Comparison of ENCODE assay signal across 23 mouse cellular contexts in the genomic region with DNA sequence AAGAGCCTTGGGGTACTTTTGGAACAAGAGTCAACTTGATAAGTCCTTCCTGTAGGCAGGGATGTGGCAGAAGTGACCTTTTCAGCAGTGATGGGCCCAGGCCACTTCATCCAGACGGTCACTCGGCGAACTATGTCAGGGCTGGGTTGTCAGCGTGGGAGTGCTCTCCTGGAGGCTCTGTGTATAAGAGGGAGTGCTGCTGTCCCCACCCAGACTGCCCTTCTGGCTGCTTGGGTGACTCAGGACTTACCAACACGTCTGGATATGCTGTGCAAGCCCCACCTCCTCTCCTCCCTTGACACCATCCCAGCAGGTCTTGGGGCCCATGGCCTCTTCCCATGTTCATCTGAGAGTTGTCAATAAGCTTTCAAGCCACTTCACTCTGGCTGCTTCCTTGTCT. TPM values are rescaled to one million over a fixed set of nuclear protein-coding genes. Genes with fewer than 3 reads are reported as not detected.
DNase-seq lines count a peak whose midpoint lies in the region; ATAC-seq and TF ChIP-seq lines count a peak whose summit lies in the region.
"Had no signal": no experiment of that assay in that cellular context is flagged by ENCODE, and none has a peak within 500 bp of the region (broad histone marks: within the 10 kb centered on the region; RNA-seq: fewer than 3 reads in every experiment).

No protein-coding gene starts in this region.

- DNase-seq in heart, postnatal 10 days: peak; percentile 32 to 43
- DNase-seq in lung, postnatal 0 days (ENCODE audit: low spot score): no peak
- no peak for DNase-seq in lung, adult 2 months
- DNase-seq in adrenal gland, adult 8-10 months: no peak
- no peak for DNase-seq in layer of hippocampus, adult 11-12 months (ENCODE audit: low spot score)
- DNase-seq: adrenal gland, postnatal 25 days; cerebellum, adult 11 months; cerebellum, postnatal 10 days; forebrain, postnatal 0 days; heart, postnatal 14 days; kidney, postnatal 36 days; lung, adult 18-20 months; lung, postnatal 4 days; right cerebral cortex, adult 18-20 months; thymus, postnatal 25 days had no signal

- no peak for TF ChIP-seq EP300 in lung, postnatal 0 days (IDR thresholded peaks at IDR 0.05)

- WGBS in heart, embryonic 11.5 days (ENCODE audit: insufficient replicate concordance): 48% methylated on average over 5 of the region's 5 CpGs
- WGBS in lung, postnatal 0 days: 43% methylated on average over 5 of the region's 5 CpGs
- WGBS in lung, adult 2 months: 35% methylated on average over 5 of the region's 5 CpGs
- 71% methylated on average over 5 of the region's 5 CpGs for WGBS in liver, embryonic 15.5 days (ENCODE audit: insufficient replicate concordance)

- no peak overlapping the region for H3K9ac ChIP-seq in heart, embryonic 11.5 days (ENCODE audit: low read depth, low read length)
- H3K9ac ChIP-seq in lung, postnatal 0 days (replicated peaks; ENCODE audit: low read depth): no peak overlapping the region
- no peak overlapping the region for H3K9ac ChIP-seq in liver, embryonic 15.5 days
- H3K9ac ChIP-seq: embryonic facial prominence, embryonic 13.5 days; forebrain, postnatal 0 days; hindbrain, embryonic 15.5 days; intestine, embryonic 15.5 days; limb, embryonic 12.5 days; neural tube, embryonic 12.5 days had no signal

- no peak overlapping the region for H3K27ac ChIP-seq in heart, embryonic 11.5 days (ENCODE audit: low read depth, low read length)
- no peak overlapping the region for H3K27ac ChIP-seq in lung, postnatal 0 days (ENCODE audit: low read length)
- peak overlapping the region; percentile 51; the same call in 1 of the 2 replicates for H3K27ac ChIP-seq in liver, embryonic 15.5 days (replicated peaks)
- H3K27ac ChIP-seq: embryonic facial prominence, embryonic 13.5 days; hindbrain, embryonic 15.5 days; intestine, embryonic 15.5 days; limb, embryonic 12.5 days; neural tube, embryonic 12.5 days had no signal

- 0 out of 2 replicates have a peak, but pooled peaks cover 3% of the 10 kb centered on the region for H3K9me3 ChIP-seq in heart, embryonic 11.5 days (replicated peaks; ENCODE audit: control insufficient read depth, low read length)
- no peaks in the 10 kb centered on the region for H3K9me3 ChIP-seq in lung, postnatal 0 days (ENCODE audit: low read length)
- 0 out of 2 replicates have a peak, but pooled peaks cover 3% of the 10 kb centered on the region for H3K9me3 ChIP-seq in liver, embryonic 15.5 days (replicated peaks)
- H3K9me3 ChIP-seq: hindbrain, embryonic 15.5 days; intestine, embryonic 15.5 days; neural tube, embryonic 12.5 days had no signal

- no peaks in the 10 kb centered on the region for H3K79me3 ChIP-seq in C2C12 (ENCODE audit: low read depth)

- no peak for ATAC-seq in heart, embryonic 11.5 days (replicated peaks; ENCODE audit: insufficient number of reproducible peaks, low FRiP score, low TSS enrichment)
- peak; percentile 65 for ATAC-seq in lung, postnatal 0 days
- ATAC-seq in liver, embryonic 15.5 days (ENCODE audit: insufficient read depth): peak; percentile 5; the same call in 1 of the 2 replicates
- ATAC-seq: forebrain, postnatal 0 days; intestine, embryonic 15.5 days had no signal

- peaks cover 15% of the 10 kb centered on the region for H3K4me1 ChIP-seq in heart, embryonic 11.5 days (ENCODE audit: control insufficient read depth, insufficient read depth, low read length)
- no peaks in the 10 kb centered on the region; the same call in 1 of the 2 replicates for H3K4me1 ChIP-seq in lung, postnatal 0 days (ENCODE audit: insufficient read depth, low read depth, low read length)
- 0 out of 2 replicates have a peak, but pooled peaks cover 2% of the 10 kb centered on the region for H3K4me1 ChIP-seq in lung, adult 2 months (ENCODE audit: control insufficient read depth, insufficient read depth, low read length)
- H3K4me1 ChIP-seq in liver, embryonic 15.5 days (replicated peaks): peaks cover 31% of the 10 kb centered on the region
- H3K4me1 ChIP-seq: intestine, embryonic 15.5 days had no signal

- H3K36me3 ChIP-seq in heart, embryonic 11.5 days (ENCODE audit: control insufficient read depth, insufficient read depth, low read length): peaks cover 6% of the 10 kb centered on the region; the same call in 1 of the 2 replicates
- peaks cover 5% of the 10 kb centered on the region; the same call in 1 of the 2 replicates for H3K36me3 ChIP-seq in lung, postnatal 0 days (ENCODE audit: insufficient read depth, low read length)
- H3K36me3 ChIP-seq in C2C12 (ENCODE audit: control insufficient read depth, insufficient read depth): peaks cover 4% of the 10 kb centered on the region
- H3K36me3 ChIP-seq in liver, embryonic 15.5 days (replicated peaks): peaks cover 59% of the 10 kb centered on the region

- H3K4me2 ChIP-seq in heart, embryonic 11.5 days: no peak overlapping the region
- H3K4me2 ChIP-seq in lung, postnatal 0 days (replicated peaks; ENCODE audit: low read depth, low read length): no peak overlapping the region
- H3K4me2 ChIP-seq in liver, embryonic 15.5 days: no peak overlapping the region
- H3K4me2 ChIP-seq: embryonic facial prominence, embryonic 13.5 days; hindbrain, embryonic 15.5 days; intestine, embryonic 15.5 days; limb, embryonic 12.5 days; neural tube, embryonic 12.5 days had no signal

- no peak for TF ChIP-seq POLR2A in lung, adult 2 months (IDR thresholded peaks at IDR 0.05; ENCODE audit: borderline replicate concordance, extremely low read depth, low read depth, low read length)

- no peaks in the 10 kb centered on the region for H3K27me3 ChIP-seq in heart, embryonic 11.5 days (ENCODE audit: control insufficient read depth, insufficient read depth, low read length)
- H3K27me3 ChIP-seq in lung, postnatal 0 days (replicated peaks; ENCODE audit: insufficient read depth, low read length): no peaks in the 10 kb centered on the region
- no peaks in the 10 kb centered on the region for H3K27me3 ChIP-seq in C2C12 (ENCODE audit: control insufficient read depth, insufficient read depth, insufficient read length)
- no peaks in the 10 kb centered on the region for H3K27me3 ChIP-seq in liver, embryonic 15.5 days
- H3K27me3 ChIP-seq: embryonic facial prominence, embryonic 13.5 days; hindbrain, embryonic 15.5 days; intestine, embryonic 15.5 days; limb, embryonic 12.5 days; neural tube, embryonic 12.5 days had no signal

- TF ChIP-seq CTCF in lung, postnatal 0 days (IDR thresholded peaks at IDR 0.05): no peak
- no peak for TF ChIP-seq CTCF in lung, adult 2 months (IDR thresholded peaks at IDR 0.05; ENCODE audit: insufficient read depth, low read length)
- TF ChIP-seq CTCF in C2C12 (IDR thresholded peaks at IDR 0.05; ENCODE audit: control insufficient read depth, insufficient read depth, insufficient read length): no peak

- H3K4me3 ChIP-seq in heart, embryonic 11.5 days (ENCODE audit: low read depth, low read length): no peak overlapping the region
- H3K4me3 ChIP-seq in lung, postnatal 0 days (ENCODE audit: low read depth, low read length): no peak overlapping the region
- H3K4me3 ChIP-seq in lung, adult 2 months (replicated peaks; ENCODE audit: extremely low read depth, low read depth, low read length): no peak overlapping the region
- H3K4me3 ChIP-seq in C2C12 (ENCODE audit: insufficient read depth, poor library complexity, severe bottlenecking): no peak overlapping the region
- no peak overlapping the region for H3K4me3 ChIP-seq in liver, embryonic 15.5 days (replicated peaks)
- H3K4me3 ChIP-seq: embryonic facial prominence, embryonic 13.5 days; hindbrain, embryonic 15.5 days; intestine, embryonic 15.5 days; limb, embryonic 12.5 days; neural tube, embryonic 12.5 days had no signal

- no peak overlapping the region for H3ac ChIP-seq in C2C12 (ENCODE audit: control insufficient read depth, insufficient read length, low read depth)

- H3K79me2 ChIP-seq in C2C12 (ENCODE audit: control insufficient read depth, insufficient read depth): peaks cover 2% of the 10 kb centered on the region

- intact Hi-C loops in heart, postnatal 10 days (cut with DNase I): loop anchor here (2.0 kb wide), 1 partner anchor 19 kb away; no protein-coding TSS in a partner anchor

TF ChIP-seq in C2C12, 6 proteins besides CTCF, POLR2A, EP300 and RAD21:
- TF ChIP-seq CEBPB (IDR thresholded peaks at IDR 0.05; ENCODE audit: low read depth): no peak
- peak; percentile 34 for TF ChIP-seq MAX (IDR thresholded peaks at IDR 0.05)
- TF ChIP-seq MYOG (IDR thresholded peaks at IDR 0.05; ENCODE audit: control insufficient read depth, extremely low read depth, insufficient read length): no peak

RNA-seq across cellular contexts. Expression of a gene that starts 37.5 kb away (rescaled TPM):
- 1 to 10 TPM; 3.5 to 4.7 TPM for total RNA-seq in heart, postnatal 10 days (2021)
- polyA plus RNA-seq in heart, embryonic 11.5 days (2014; fragmentation: Nextera tagmentation; extraction: Ambion mirVana): 2.6 and 3.6 TPM in 2 replicates
- 11.9 and 12.1 TPM in 2 replicates for polyA plus RNA-seq in lung, postnatal 0 days (2015; fragmentation: Nextera tagmentation; extraction: Ambion mirVana)
- 9.6 and 10.4 TPM in 2 replicates for polyA plus RNA-seq in lung, adult 2 months (2012; rRNA removed)
- 11.7 TPM for polyA plus RNA-seq in C2C12 (2012; fragmentation: generic; extraction: Trizol)
- 3.1 and 3.6 TPM in 2 replicates for polyA plus RNA-seq in liver, embryonic 15.5 days (2015; fragmentation: Nextera tagmentation; extraction: Ambion mirVana)
- total RNA-seq in adrenal gland, adult 8-10 months (2022): 10 to 100 TPM in 1 of 4 experiments, 1 to 10 TPM in 3; 3.8 to 11.9 (median 5.2) TPM

RNA-seq across cellular contexts. Expression of a gene that starts 37.7 kb away (rescaled TPM):
- 10 to 100 TPM; 14.7 to 16.4 TPM for total RNA-seq in heart, postnatal 10 days (2021)
- polyA plus RNA-seq in heart, embryonic 11.5 days (2014; fragmentation: Nextera tagmentation; extraction: Ambion mirVana): 10.4 and 14.6 TPM in 2 replicates
- 28.8 and 37.2 TPM in 2 replicates for polyA plus RNA-seq in lung, postnatal 0 days (2015; fragmentation: Nextera tagmentation; extraction: Ambion mirVana)
- 135 and 154 TPM in 2 replicates for polyA plus RNA-seq in lung, adult 2 months (2012; rRNA removed)
- polyA plus RNA-seq in C2C12 (2012; fragmentation: generic; extraction: Trizol): 37.3 TPM
- 598 and 710 TPM in 2 replicates for polyA plus RNA-seq in liver, embryonic 15.5 days (2015; fragmentation: Nextera tagmentation; extraction: Ambion mirVana)
- 10 to 100 TPM; 10.3 to 13.9 (median 12.1) TPM for total RNA-seq in adrenal gland, adult 8-10 months (2022)

RNA-seq across cellular contexts. Expression of a gene that starts 55.0 kb away (rescaled TPM):
- 10 to 100 TPM; 17.7 to 27.5 TPM for total RNA-seq in heart, postnatal 10 days (2021)
- polyA plus RNA-seq in heart, embryonic 11.5 days (2014; fragmentation: Nextera tagmentation; extraction: Ambion mirVana): 0.45 and 0.56 TPM in 2 replicates
- polyA plus RNA-seq in lung, postnatal 0 days (2015; fragmentation: Nextera tagmentation; extraction: Ambion mirVana): 4.1 and 4.4 TPM in 2 replicates
- polyA plus RNA-seq in lung, adult 2 months (2012; rRNA removed): 3.2 and 4.6 TPM in 2 replicates
- polyA plus RNA-seq in C2C12 (2012; fragmentation: generic; extraction: Trizol): 19.0 TPM
- 0.07 and 0.08 TPM in 2 replicates for polyA plus RNA-seq in liver, embryonic 15.5 days (2015; fragmentation: Nextera tagmentation; extraction: Ambion mirVana)
- 100 to 1,000 TPM; 161 to 353 (median 258) TPM for total RNA-seq in adrenal gland, adult 8-10 months (2022)

Comparison
In these comparisons a context has a peak if more than half of its experiments do, and no peak if none do; other contexts are left out.
1. DNase-seq: peak in heart, postnatal 10 days (2 of 2); none in lung, postnatal 0 days (single experiment), lung, adult 2 months (single experiment), adrenal gland, adult 8-10 months (single experiment) and layer of hippocampus, adult 11-12 months (single experiment).